Mouse (Mus musculus): ENCODE measurements around the gene Myh11.

GRCm38 (mm10) chr16:14306451-14306850 lies 15.3 kb upstream of the Myh11 start:
- TF ChIP-seq CTCF (IDR thresholded peaks at IDR 0.05; ENCODE audit: low read depth, low read length) (no peak), POLR2A (IDR thresholded peaks at IDR 0.05; ENCODE audit: extremely low read depth, insufficient read depth, low read length) (no peak)
